Mouse (Mus musculus): Measurements from ENCODE around the gene Magix. TPM values are rescaled to one million over a fixed set of nuclear protein-coding genes. Genes with fewer than 3 reads are reported as not detected.

The Magix gene
- polyA plus RNA-seq, 1 experiment = 2.2 TPM

DNA sequence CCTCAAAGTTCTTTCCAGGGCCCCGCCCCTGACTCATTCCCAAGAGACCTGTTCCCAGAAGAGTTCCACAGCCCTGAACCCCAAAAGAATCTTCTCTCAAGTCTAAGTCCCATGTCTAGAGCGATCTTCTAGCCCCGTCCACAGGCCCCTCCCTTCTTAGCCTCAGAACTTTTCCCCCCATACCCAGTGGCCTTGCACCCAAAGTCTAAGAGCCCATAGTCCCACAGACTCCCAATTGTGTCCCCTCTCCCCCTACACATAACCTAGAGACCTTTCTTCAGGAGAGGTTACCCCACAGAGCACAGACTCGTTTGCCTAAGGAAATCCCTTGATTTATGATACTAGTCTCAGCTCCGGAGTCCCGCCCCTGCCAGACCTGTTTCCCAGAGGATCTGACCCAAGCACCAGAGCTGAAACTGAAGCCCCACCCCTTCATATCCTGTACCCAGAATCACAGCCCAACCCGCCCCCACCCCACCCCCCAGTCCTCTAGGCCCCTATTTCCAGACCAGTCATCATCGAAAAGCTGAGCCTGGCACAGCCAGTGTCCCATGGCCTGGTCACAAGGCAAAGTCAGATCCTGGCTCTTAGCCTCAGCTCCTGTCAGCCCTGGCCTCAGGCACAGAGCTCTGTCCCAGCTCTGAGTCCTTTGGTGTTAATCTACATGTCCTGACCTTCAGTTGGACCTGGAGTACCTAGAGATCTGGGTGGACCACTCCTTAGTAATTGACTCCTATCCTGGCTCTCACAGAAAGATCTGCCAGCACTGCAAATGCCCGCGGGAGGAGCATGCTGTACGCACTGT, 22.1 kb downstream of the Magix start:
- Histone ChIP-seq H3K27ac (ENCODE audit: insufficient read depth, low read length) (no peak overlapping the region), H3K4me1 (ENCODE audit: control insufficient read depth, insufficient read depth, low read length) (no peaks in the 10 kb centered on the region), H3K27me3 (ENCODE audit: control insufficient read depth, insufficient read depth, low read length) (no peaks in the 10 kb centered on the region), H3K4me3 (replicated peaks; ENCODE audit: insufficient read depth, low read depth, low read length) (no peak overlapping the region)
- WGBS = 70% methylated on average over 11 of the region's 11 CpGs
- no peak for TF ChIP-seq CTCF (IDR thresholded peaks at IDR 0.05; ENCODE audit: borderline replicate concordance, insufficient read depth, low read depth, low read length)
- TF ChIP-seq POLR2A (IDR thresholded peaks at IDR 0.05; ENCODE audit: borderline replicate concordance, insufficient read depth, low read length) = no peak
- no peak for DNase-seq

DNA sequence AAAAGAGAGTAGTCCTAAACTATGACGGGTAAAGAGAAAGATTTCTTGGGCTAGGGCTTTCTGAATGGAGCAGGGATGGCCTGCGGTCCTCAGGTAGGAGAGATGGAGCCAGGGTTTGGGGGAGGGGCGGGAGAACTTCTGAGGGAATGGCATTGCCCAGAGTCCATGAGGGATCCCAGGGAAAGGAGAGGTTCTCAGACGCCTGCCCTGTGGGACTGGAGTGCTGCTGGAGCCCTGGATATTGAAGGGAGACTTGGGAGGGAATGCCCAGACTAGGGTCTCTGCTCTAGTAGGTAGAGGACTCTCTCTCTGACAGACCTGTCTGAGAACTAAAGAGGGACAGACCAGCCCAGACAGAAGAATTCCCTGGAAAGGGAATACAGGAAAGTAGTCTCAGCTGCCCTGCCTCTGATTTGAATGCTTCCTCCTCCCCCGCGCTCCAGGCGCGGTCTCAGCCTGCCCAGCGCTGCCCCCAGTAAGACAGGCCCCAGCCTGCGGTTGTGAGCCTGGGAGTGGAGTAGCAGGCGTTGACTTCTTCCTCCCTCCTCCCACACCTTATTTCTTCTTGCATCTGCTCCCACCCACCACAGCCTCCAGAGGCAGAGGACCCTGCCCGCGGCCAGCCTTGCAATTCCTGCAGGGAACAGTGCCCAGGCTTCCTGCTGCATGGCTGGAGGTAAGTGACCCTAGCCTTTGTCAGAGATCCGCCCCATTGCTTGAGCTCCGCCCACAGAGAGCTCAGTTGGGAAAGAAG, 22.8 kb downstream of the Magix start:
- WGBS = 63% methylated on average over 15 of the region's 15 CpGs
- Histone ChIP-seq H3K4me3 (replicated peaks; ENCODE audit: insufficient read depth, low read depth, low read length) (no peak overlapping the region), H3K27me3 (ENCODE audit: control insufficient read depth, insufficient read depth, low read length) (no peaks in the 10 kb centered on the region), H3K27ac (ENCODE audit: insufficient read depth, low read length) (no peak overlapping the region), H3K4me1 (ENCODE audit: control insufficient read depth, insufficient read depth, low read length) (no peaks in the 10 kb centered on the region)
- DNase-seq = no peak
- TF ChIP-seq CTCF (IDR thresholded peaks at IDR 0.05; ENCODE audit: borderline replicate concordance, insufficient read depth, low read depth, low read length) = no peak

DNA sequence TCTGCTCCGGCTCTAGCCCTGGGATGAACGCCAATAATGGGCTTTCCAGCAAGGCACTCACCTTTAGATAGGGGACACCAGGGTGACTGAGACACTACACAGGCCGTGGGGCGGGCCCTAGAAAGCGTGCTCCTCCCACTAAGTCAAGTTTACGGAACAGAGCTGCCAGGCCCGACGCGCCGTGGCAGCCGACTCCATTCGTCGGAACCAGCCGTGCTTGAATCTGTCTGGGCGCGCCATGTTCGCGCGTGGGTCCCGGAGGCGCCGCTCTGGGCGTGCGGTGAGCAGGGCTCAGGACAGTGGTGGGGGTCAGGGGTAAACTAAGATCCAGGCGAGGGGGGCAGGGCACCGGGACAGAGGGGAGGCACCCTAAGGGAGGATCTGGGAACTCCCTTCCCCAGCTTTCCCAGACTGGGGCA, 23.8 kb downstream of the Magix start, which contains the start of gene Prickle3:
TSS of gene Prickle3 (plus strand) at position 40 of the 419 bp plus-strand sequence.
- H3K4me1 ChIP-seq (ENCODE audit: control insufficient read depth, insufficient read depth, low read length) = no peaks in the 10 kb centered on the region
- 12% methylated on average over 26 of the region's 26 CpGs for WGBS
- H3K27me3 ChIP-seq (ENCODE audit: control insufficient read depth, insufficient read depth, low read length) = no peaks in the 10 kb centered on the region
- no peak for TF ChIP-seq POLR2A (IDR thresholded peaks at IDR 0.05; ENCODE audit: borderline replicate concordance, insufficient read depth, low read length)
- TF ChIP-seq CTCF (IDR thresholded peaks at IDR 0.05; ENCODE audit: borderline replicate concordance, insufficient read depth, low read depth, low read length) = no peak
- no peak for DNase-seq
- no peak within 1 kb of the TSS for H3K27ac ChIP-seq (ENCODE audit: insufficient read depth, low read length)
- H3K4me3 ChIP-seq (replicated peaks; ENCODE audit: insufficient read depth, low read depth, low read length) = peak within 1 kb of the TSS; percentile 32

DNA sequence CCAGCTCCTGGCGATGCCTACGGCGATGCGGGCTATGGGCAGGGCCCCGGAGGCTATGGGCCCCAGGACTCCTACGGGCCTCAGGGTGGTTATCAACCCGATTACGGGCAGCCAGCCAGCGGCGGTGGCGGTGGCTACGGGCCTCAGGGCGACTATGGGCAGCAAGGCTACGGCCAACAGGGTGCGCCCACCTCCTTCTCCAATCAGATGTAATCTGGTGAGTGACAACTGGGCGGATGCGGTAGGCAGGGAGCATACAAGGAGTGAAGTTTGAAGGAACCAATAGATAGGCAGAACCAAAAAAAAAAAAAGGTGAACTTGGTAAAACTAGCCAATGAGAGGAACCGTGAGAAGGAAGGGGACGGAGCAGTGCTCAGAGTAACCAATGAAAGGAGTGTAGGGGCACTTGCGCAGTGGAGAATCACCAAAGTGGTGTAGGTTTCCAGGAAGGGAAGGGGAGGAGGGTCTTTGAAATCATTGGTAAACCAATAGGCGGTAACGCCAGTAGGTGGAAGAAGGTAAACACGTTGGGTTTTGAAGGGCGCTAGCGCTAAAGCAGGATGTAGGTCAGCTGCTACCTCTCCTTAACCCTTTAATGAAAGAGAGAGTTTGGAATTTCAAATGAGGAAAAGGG, 32.3 kb downstream of the Magix start:
- peaks cover 3% of the 10 kb centered on the region; the same call in 1 of the 2 replicates for H3K4me1 ChIP-seq (ENCODE audit: control insufficient read depth, insufficient read depth, low read length)
- H3K27me3 ChIP-seq (ENCODE audit: control insufficient read depth, insufficient read depth, low read length) = no peaks in the 10 kb centered on the region
- peak overlapping the region; percentile 37 for H3K4me3 ChIP-seq (replicated peaks; ENCODE audit: insufficient read depth, low read depth, low read length)
- peak overlapping the region; percentile 23 for H3K27ac ChIP-seq (ENCODE audit: insufficient read depth, low read length)
- peak; percentile 61 to 72 for DNase-seq
- WGBS = 8% methylated on average over 25 of the region's 25 CpGs
- TF ChIP-seq CTCF (IDR thresholded peaks at IDR 0.05; ENCODE audit: borderline replicate concordance, insufficient read depth, low read depth, low read length) (no peak), POLR2A (IDR thresholded peaks at IDR 0.05; ENCODE audit: borderline replicate concordance, insufficient read depth, low read length) (peak; percentile 30; the same call in 1 of the 2 replicates)

DNA sequence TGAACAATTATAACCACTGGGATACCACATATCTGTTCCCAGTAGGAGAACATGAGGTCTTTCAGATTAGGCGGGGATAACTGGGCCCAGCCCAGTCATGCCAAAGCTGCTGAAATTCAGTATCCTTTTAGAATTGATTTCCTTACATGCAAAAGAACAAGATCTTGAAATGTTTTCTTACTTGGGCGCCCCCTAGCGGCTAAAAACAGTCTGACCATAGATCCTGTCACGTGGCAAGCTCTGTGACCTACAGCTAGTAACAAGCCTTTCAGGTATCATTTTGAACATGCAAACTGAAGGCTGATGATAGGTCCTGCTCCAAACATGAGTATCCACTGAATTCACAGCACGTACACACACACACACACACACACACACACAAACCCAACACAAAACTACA, 35.7 kb downstream of the Magix start:
- no peak for TF ChIP-seq POLR2A (IDR thresholded peaks at IDR 0.05; ENCODE audit: borderline replicate concordance, insufficient read depth, low read length)
- TF ChIP-seq CTCF (IDR thresholded peaks at IDR 0.05; ENCODE audit: borderline replicate concordance, insufficient read depth, low read depth, low read length) = peak; percentile 42; the same call in 1 of the 2 replicates
- no peak overlapping the region for H3K27ac ChIP-seq (ENCODE audit: insufficient read depth, low read length)
- peaks cover 6% of the 10 kb centered on the region; the same call in 1 of the 2 replicates for H3K4me1 ChIP-seq (ENCODE audit: control insufficient read depth, insufficient read depth, low read length)
- H3K27me3 ChIP-seq (ENCODE audit: control insufficient read depth, insufficient read depth, low read length) = no peaks in the 10 kb centered on the region
- WGBS = 5% methylated on average over 5 of the region's 5 CpGs
- no peak overlapping the region for H3K4me3 ChIP-seq (replicated peaks; ENCODE audit: insufficient read depth, low read depth, low read length)
- DNase-seq = peak; percentile 71 to 82

DNA sequence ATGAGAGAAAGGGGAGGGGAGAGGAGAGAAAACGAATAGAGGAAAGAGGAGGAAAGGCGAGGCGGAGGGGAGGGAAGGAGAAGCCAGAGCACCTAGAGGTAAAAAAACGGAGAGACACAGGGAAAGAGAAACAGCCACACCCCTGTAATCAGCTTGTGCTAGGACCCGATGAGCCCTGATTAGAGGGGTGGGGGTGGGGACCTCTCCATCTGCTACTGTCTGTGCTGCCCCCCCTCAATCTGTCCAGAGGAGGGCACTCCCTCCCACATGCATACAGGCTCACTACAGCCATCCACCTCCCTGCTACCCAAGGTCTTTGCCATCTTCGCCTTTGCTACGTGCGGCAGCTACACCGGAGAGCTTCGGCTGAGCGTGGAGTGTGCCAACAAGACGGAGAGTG, 40.3 kb downstream of the Magix start:
- Histone ChIP-seq H3K27me3 (ENCODE audit: control insufficient read depth, insufficient read depth, low read length) (no peaks in the 10 kb centered on the region), H3K27ac (ENCODE audit: insufficient read depth, low read length) (no peak overlapping the region), H3K4me3 (replicated peaks; ENCODE audit: insufficient read depth, low read depth, low read length) (peak overlapping the region; percentile 55), H3K4me1 (ENCODE audit: control insufficient read depth, insufficient read depth, low read length) (peaks cover 6% of the 10 kb centered on the region; the same call in 1 of the 2 replicates)
- DNase-seq = peak; percentile 32 to 37
- WGBS = 11% methylated on average over 12 of the region's 12 CpGs
- no peak for TF ChIP-seq POLR2A (IDR thresholded peaks at IDR 0.05; ENCODE audit: borderline replicate concordance, insufficient read depth, low read length)
- no peak for TF ChIP-seq CTCF (IDR thresholded peaks at IDR 0.05; ENCODE audit: borderline replicate concordance, insufficient read depth, low read depth, low read length)

DNA sequence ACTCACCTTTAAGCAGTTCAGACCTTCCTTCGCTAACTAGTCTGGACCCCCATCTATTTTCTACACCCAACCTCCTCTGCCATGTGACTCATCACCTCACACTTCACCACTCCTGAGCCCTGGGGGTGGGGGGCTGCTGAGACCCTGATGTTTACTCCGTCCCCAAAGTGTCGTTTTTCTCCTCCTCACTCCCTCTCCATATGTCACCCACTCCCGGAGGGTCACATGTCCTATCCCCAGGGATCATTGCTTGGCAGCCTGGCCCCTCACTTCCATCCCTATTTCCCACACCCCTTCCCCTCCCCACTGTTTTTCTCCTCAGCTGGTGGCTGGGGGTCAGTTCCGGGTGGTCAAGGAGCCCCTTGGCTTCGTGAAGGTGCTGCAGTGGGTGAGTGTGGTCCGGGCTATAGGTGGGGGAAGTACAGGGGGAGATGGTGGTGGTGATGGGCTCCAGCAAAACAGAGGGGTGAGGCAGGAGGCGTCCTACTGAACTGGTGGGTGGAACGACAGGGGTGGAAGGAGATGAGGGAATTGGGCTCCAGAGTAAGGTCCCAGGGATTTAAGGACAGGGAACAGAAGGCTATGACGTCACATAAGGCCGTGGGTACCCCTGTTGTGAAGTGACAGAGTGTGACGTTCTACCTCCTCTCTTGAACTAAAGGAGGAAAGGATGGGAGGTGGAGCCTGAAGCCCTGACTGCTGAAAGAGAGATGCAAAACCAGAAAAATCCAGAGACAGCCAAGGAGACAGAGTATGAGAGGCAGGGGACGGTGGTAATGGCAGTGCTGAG, 41.3 kb downstream of the Magix start:
- DNase-seq = peak; percentile 56 to 68
- Histone ChIP-seq H3K4me1 (ENCODE audit: control insufficient read depth, insufficient read depth, low read length) (peaks cover 6% of the 10 kb centered on the region; the same call in 1 of the 2 replicates), H3K4me3 (replicated peaks; ENCODE audit: insufficient read depth, low read depth, low read length) (peak overlapping the region; percentile 100), H3K27me3 (ENCODE audit: control insufficient read depth, insufficient read depth, low read length) (no peaks in the 10 kb centered on the region), H3K27ac (ENCODE audit: insufficient read depth, low read length) (peak overlapping the region; percentile 82)
- no peak for TF ChIP-seq POLR2A (IDR thresholded peaks at IDR 0.05; ENCODE audit: borderline replicate concordance, insufficient read depth, low read length)
- no peak for TF ChIP-seq CTCF (IDR thresholded peaks at IDR 0.05; ENCODE audit: borderline replicate concordance, insufficient read depth, low read depth, low read length)
- WGBS = 9% methylated on average over 13 of the region's 13 CpGs
